Mouse (Mus musculus) telencephalon, adult 2 months (tissue): ENCODE measurements at regions not wholly inside any gene's neighbourhood (a gene's known extent, or its start where the extent isn't known, plus 50 kb on each side); places are given as distances from the start of the nearest gene placed in this dataset.
"Not testable (repeated sequence)": the region's sequence is repeated elsewhere in the genome, so short reads cannot be mapped to it uniquely, and the experiment has no call there.

Experiments
- DNase-seq: peaks from one replicate; pipeline ENCODE4 v3.0.0-alpha.2; 2011; ENCODE audit warnings: low read depth, low spot score

DNA sequence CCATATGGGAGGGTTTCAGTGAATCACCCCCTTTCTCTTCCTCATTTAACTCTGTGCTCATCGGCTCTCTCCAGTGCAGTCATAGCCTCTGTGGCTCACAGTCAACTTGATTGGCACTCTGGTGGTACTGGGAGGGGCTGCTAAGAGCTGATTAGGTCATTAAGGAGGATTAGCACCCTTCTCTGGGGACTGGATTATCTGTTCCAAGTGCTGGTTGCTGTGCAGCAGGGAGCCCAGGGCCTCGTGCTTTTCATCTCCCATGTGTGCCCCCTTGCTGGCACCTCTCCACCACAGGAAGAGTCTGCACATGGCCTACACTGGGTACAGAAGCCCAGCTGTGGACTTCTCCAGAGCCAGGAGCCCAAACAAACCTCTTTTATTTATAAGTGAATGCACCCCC lies 316.8 kb upstream of the Irx1 start:
- no peak for DNase-seq

DNA sequence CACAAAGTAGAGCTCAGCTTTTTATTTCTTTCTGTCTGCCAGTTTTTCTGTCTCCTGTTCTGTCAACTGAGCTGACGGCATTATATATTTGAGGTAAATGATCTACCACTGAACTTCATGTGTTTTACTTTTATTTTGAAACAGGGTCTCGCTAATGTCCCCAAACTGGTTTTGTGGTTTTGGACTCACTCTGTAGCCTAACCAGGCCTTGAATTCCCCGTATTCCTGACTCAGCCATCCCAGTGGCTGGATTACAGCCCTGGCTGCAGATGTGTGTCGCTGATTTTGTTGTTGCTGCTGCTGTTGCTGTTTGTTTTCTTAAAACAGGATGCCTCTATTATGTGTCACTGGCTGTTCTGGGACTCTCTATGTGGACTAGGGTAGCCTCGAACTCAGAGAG lies 317.3 kb upstream of the Irx1 start:
- DNase-seq, result no peak

DNA sequence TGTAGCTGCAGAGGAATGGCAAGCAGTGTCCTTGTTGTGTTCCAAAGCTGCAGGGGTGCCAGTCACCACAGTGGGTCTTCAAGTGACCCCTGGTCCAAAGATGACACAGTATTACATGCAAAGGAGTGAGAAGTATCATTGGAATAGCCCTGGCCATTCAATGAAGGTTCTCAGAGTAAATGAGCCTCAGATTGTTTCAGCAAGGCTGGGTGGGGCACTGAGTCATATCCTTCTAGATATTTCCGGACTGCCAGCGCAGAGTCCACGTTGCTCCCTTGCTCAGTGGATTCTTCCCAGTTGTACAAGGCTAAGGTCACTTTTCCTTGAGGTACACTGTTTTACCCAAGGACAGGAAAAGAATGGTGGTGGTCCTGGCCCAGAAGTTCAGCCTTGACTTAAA lies 319.2 kb upstream of the Irx1 start:
- DNase-seq, result no peak

DNA sequence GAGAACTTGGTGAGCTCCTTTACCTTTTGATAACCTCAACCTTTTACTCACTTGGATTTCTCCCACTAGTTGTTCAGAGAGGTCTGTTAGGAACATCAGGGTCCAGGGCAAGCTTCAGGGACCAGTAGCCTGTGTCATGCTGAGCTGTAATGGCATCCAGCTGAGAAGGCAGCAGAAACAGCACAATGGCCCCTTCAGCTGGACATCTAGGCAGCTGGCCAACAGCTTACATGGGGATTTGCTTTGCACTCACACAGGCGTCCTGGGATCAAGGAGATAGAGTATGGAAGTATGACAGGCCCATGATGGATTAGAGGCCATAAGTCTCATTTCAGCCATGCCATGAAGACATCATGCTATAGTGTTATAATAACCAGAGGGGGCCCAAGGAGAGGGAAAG lies 320.2 kb upstream of the Irx1 start:
- no peak for DNase-seq

DNA sequence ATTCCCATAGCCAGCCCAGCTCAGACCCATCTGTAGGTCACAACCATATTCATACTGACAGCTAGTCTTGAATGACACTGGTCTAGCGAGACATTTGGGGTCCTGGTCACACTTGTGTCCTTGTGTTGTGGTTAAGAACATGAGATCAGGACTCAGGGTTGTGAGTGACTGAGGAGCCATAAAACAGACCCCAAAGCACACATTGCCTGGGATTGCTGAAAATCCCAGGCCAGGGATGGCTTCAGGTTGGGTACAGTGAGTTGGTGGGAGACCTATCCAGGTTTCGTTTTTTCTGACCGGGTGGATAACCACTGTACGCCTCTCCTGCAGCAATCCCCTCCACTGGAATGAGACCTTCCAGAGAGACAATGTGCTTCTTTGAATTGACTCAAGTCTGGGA lies 322.8 kb upstream of the Irx1 start:
- DNase-seq, result no peak

DNA sequence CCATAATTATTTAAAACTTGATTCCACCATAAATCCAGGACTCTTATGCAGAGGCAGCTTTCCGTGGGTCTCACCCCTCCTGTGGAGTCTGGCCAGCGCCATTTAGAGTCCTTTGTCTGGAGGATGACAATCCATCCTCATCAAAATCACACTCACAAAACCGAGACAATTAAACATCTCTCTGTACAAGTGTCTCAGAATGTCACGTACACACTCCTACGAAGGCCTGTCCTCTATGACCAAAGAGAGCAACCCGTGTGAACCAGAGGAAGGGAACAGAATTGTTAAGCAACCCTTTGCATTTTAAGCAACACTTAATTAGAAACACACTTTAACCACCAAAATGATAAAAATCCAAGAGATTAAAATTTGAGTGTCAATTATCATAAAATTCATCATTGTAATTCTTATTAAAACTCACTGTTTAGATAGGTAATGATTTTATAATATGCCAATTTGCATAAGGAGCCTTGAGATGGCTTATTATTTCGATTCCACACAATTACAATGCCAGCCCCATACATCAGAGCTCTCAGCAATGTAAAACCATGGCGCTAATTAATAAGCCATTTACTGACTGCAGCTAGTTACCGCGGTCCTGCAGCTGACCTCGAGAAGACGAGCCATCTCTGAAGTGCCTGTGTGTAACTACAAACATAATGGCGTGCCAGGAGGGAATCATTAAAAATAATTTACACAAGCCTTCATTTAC lies 325.0 kb upstream of the Irx1 start:
- no peak for DNase-seq

DNA sequence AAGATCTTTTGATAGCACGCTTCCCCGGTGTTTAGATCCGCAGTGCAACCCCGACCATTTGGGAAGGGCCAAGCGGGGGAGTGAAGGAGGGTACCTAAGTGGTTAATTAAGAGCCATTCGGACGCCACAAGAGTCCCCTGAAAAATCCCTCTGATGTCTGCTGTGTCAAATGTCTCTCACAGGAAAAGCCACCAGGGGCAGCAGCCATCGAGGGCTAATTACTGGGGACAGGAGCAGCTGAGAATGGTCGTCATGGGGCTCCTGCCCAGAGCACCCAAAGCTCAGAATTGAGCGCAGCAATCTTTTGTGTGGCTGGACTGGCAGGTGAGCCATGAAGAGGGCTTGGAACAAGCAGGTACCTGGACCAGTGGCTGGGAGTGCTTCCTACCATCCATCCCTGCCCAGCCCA lies 325.6 kb upstream of the Irx1 start:
- no peak for DNase-seq

DNA sequence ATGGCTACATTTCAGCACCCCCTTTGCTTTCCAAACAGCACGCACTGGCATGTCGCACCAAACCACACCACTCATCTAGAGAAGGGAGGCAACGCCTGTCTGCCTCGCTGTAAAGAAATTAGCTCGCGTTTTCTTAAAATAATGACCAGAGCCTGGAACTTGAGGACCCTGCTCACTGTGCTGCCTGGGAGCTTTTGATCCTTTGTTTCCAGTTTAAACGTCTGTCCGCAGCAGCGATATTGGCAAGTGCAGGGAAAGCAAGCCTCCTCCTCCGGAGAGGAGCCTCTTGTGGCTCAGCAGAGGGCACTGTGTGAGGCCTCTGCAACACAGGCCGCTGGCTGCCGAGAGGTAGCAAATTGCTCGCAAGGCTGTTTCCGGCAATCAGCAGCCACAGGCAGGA lies 328.8 kb upstream of the Irx1 start:
- DNase-seq, result no peak

DNA sequence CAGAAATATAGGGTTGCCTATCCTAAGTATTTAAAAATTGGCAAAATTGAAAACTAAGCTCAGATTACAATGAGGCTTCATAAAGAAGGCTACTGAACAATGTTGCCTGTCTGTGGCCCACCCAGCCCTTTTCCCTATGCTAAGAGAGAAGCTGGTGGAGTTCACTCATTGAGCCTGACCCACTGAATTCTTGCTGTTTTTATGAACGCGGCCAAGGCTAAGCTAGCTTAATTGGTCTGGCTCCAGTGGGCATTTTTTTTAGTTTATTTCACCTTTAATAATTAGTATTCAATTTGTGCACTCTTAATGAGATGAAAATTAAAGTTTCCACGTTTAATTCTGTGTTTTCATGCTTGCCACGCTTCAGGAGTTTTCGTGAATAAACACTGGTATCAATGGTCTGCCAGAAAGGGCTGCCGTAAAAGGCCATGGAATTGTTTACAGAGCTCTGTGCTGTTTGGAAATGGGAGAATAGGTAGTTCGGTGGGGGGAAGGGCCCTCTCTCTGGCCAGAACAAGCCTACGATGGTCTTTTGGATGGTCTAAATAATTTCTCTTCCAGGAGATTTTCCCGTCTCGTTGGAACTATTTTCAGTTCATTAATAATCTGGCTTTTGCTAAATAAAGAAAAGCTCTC lies 329.7 kb upstream of the Irx1 start:
- no peak for DNase-seq

DNA sequence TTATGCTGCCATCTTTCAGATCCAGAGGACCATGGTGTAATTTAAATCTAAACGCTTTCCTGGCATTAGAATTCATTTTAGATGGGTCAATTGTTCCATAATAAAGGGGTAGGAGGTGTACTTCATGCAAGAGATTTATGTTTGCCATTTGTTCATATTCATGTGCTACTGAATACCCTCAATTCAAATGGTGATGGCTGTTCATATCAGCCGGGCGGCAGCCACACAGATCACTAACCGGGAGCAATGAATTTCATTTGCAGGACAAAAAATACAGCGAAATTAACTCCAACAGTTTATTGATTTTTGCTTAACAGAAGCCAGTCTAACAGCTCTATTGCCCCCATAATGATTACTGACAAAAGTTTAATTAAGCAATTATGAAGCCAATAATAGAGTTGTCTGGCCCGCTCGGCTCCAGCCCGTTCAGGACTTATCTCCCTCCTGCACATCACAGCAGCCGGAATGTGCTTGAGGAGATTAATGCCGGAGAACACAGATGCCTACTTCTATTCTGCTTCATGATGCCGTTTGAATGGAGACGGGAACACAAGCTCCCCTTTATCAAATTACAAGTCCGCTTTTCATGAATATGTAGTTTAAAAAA lies 330.3 kb upstream of the Irx2 start:
- DNase-seq, result no peak

DNA sequence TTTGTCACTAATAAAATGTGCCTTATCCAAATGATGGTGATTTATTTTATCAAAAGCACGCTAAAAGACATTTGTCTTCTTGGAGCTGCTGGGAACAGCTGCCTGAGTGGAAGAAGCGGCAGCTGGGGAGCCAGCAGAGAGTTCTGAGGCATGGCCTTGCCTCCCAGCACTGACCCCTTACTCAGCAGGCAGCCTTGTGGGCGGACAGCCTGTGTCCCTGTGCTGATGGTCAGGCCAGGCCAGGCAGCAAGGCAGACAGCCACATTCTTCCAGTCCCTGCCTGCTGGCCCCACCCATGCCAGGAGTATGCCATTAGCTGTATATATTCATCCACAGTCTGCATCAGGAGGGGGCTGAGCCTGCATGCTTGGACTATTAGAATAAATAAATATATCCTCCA lies 329.0 kb upstream of the Irx2 start:
- no peak for DNase-seq

DNA sequence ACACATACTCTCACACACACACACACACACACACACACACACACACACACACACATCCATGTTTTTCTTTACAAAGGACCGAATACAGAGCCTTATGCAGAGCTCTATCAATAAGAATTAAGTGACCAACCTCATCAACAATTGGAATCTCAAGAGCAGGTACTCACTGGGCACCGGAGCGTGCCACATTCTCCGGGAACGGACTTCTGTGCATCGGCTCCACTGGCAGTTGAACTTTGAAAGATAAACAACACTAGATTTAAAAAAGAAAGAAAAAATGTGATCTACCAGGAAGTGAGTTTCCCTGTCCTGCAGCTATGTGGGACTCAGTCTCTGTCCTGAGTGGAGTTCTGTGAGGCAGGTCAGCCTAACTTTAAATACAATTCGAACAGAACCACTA lies 327.5 kb upstream of the Irx2 start:
- DNase-seq, result no peak

DNA sequence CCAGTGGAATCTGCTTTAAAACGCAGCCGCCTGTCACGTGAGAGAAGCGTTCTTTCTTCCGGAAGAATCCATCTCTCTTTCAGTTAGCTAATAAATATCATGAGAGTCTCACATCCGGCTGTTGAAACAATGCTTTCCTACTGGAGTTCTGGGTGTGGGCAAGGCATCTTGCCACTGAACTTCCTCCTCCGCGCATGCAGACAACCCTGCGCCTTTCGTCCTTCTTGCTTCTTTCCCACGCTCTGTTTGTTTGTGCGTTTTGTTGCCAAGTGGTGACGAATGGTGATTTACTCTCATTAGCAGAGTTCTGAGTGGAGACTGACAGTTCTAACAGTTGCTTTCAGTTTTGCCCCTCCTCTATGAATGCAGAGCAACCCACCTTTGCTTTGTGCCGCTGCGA lies 326.8 kb upstream of the Irx2 start:
- no peak for DNase-seq

DNA sequence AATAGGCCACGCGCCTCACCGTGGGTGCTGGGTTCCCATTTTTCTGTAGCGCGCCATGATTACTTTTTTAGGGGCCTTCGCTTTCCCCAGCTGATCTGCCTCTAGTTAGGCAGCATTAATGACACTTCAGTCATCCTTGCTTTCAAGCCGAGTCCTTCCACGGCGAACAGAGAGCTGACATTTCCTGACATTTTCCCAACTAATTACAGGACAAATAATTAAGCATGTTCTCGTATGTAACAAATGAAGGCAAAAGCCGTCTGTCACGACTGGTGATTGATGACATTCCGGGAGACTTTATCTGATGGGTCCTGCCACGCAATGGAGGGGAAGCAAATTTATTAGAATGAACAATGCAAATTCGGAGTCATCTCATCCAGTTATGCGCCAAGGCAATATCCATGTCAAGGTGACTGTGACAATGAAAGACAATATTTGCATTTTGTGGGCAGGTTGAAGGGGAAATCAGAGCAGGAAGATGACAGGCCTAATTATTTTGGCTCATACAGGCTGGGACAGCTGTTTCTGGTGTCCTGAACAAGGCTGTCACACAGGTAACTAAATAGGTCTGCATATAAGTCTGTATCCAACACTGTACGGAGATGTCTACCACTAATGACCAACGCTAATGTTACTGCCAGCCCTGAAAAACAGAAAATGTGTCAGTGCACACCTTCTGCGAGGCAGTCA lies 326.0 kb upstream of the Irx2 start:
- DNase-seq, result no peak

DNA sequence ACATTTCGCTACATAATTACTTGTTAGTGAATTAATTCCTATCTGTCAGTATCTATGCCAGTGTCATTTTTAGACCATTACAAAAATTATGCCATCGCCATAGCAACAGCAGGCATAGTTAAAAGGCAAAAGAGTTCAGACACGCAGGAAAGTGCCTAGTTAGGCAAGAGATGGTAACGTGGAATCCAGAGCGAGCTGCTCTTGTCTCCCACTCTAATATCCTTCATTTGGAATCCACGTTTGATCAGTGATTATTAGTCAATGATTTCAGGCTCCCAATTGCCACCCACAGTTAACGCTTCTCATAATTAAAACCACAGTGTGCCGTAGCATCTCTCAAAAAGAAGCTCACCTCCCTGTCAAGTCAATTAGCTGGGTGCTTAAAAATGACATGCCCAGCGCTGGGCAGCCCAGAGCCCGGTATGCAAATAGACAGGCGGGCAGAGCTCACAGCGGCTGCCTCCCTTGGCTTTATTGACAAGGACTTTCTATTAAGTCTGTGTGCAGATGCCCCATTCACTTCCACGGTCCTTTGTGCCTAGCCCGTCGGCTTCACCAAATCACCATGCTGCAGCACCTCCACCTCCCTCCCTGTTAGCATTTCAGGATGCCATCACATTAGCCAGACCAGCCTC lies 325.4 kb upstream of the Irx2 start:
- DNase-seq, result peak; percentile 6

DNA sequence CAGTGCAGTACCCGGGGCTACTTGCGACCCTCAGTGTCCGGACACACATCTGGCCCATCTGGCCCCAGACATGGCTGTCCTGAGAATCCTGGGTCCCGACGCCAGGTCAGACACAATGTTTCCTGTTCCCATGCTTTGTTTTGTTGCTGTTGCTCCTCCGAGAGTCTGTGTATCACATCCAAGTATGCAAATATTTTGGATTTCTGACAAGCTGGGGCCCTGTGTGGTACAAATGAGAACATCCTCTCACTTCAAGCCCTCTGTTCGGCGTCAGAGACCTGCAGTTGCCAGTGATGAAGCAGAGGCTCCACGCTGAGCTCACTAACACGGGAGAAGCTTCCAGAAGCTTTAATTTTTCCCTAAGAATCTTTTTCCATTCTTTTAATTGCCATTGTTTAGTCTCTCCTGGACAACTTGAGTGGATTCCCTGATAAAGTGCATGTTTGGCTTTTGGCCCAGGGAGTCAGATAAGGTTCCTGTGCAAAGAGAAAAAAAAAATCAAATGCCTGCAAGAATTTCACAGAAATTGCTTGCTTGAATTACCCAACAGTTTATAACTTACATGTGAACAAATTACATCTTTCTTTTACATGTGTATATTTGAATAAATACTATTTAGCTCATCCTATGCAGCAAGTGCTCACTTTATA lies 304.5 kb upstream of the Irx2 start:
- DNase-seq, result no peak

DNA sequence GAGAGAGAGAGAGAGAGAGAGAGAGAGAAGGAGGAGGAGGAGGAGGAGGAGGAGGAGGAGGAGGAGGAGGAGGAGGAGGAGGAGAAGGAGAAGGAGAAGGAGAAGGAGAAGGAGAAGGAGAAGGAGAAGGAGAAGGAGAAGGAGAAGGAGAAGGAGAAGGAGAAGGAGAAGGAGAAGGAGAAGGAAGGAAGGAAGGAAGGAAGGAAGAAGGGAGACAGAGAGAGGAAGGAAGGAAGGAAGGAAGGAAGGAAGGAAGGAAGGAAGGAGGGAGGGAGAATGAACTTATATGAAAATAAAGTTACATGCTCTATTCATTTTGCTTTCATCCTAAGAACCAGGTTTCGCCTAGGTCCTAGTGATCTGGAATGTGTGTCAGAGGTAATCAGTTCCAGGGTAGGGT lies 302.4 kb upstream of the Irx2 start:
- DNase-seq, result not testable (repeated sequence)

DNA sequence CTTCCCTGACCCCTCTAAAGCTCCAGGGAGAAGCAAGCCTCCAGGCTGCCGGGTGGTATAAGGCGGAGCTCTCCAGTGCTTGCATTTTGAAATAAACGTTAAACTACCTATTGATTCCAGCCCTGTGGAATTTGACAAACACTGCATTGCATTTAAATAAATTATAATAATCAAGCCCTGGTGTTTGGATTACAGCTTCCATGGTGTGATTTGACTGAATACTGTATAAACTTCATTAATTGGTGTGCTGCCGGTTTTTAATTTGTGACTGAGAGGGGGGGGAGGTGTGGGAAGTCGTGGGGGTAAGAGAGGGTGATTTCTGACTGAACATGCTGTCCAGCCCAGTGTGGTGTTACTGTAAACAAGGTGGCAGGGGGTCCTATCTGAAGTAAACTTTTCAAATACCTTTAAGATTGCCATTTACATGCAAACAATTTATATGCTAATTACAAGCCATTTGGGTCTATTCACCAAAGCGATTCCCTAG lies 282.9 kb upstream of the Irx2 start:
- no peak for DNase-seq

DNA sequence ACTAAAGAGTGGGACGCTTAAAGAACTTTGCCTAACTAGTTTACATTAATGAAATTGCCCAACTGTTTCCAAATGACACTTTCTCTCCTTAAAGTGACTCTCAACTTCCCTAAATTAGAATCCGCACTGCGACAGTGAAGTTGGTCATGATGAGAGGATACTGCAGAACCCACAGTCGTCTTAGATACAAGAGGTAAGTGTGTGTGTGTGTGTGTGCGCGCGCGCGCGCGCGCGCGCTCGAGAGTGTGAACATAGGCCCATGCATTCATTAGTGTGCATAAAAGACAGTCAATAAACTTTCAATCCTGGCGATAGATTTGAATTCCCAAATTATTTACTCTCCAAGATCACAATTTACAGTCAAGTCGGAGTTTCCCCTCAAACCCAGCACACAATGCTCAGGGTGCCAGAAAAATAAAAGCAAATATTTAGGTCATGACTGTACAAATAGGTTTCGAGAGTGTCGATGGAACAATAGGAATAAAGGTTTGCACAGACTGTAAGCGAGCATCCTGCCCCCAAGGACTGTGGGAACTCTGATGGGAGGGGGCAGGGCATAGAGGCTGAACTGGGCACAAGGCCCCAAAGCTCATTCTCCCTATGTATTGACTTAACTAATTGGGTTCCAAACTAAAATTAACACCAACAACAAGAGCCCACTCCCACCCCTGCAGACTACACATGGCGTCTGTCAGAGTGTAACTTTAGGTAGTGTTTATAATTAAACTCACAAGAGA lies 282.2 kb upstream of the Irx2 start:
- no peak for DNase-seq

DNA sequence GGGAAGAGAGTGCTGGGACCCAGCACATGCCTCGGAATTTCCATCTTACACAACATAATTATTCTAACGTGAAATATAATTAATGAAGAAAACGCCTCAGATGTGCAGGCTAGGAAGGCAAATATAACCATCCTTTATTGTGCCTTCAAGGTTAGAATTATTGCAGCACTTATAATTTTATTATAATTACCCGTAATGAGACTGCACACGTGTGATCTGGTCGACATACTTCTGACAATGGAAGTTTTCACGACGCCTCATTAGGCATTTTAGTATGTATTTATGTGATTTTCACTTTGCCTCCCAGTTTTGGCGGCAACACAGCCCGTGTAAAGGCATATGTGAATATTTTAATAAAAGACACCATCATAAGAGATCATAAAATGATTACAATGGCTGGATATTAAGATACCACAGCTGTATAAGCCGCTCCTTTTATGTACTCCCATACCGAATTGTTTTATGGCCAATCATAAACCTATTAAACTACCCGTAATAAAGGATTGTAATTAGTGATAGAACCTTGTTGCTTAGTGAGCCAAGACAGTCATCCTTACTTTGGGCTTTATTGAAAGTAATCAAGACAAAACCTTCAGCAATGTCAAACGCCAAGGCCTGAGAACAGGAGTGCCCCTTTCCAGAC lies 281.6 kb upstream of the Irx2 start:
- DNase-seq, result no peak
